Mouse (Mus musculus) spleen, adult 2 months (tissue): ENCODE measurements around the gene Pfdn6.
"Not testable (repeated sequence)": the region's sequence is repeated elsewhere in the genome, so short reads cannot be mapped to it uniquely, and the experiment has no call there.

Experiments used
- CTCF ChIP-seq: fragments of 200-500 bp; IDR thresholded peaks from 2 replicates; pipeline ENCODE4 v1.5.1; 2011; ENCODE audit warnings: mild to moderate bottlenecking, inconsistent platforms; ENCODE audit not compliant: insufficient read depth, insufficient read length, insufficient replicate concordance; ENCODE audit errors: extremely low read depth
- POLR2A ChIP-seq: fragments of 200-500 bp; IDR thresholded peaks from 2 replicates; pipeline ENCODE4 v1.6.1; 2011; ENCODE audit warnings: low read depth, low read length, inconsistent platforms

DNA sequence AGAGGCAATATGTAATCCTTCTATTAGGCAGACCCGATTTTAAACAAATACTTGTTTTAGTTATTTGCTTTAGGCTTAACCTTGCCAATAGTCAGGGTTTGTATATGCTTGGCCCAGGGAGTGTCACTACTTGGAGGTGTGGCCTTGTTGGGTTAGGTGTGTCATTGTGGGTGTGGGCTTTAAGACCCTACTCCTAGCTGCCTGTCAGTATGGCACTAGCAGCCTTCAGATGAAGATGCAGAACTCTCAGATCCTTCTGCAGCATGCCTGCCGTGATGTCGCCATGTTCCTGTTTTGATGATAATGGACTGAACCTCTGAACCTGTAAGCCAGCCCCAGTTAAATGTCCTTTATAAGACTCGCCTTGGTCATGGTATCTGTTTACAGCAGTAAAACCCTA is 47.1 kb downstream of the Pfdn6 start:
- TF ChIP-seq POLR2A, CTCF: not testable (repeated sequence)
